Mouse (Mus musculus) intestine, postnatal 0 days (tissue): ENCODE results near the gene Fmo5. TPM values are rescaled to one million over a fixed set of nuclear protein-coding genes. Genes with fewer than 3 reads are reported as not detected.

ENCODE experiments used
- ATAC-seq: fragments of 200-750 bp; cut with Nextera tagmentation; 2 replicates; pipeline ENCODE4 v1.8.0; 2017; ENCODE audit warnings: mild to moderate bottlenecking, moderate TSS enrichment, moderate library complexity
- H3K27ac ChIP-seq: fragments of 300-500 bp; sonication (generic); 2 replicates; pipeline ENCODE4 v1.5.1; 2014; ENCODE audit warnings: mild to moderate bottlenecking, low read depth, low read length, moderate library complexity
- H3K27me3 ChIP-seq: fragments of 300-500 bp; sonication (generic); replicated peaks from 2 replicates; pipeline ENCODE4 v1.6.1; 2014; ENCODE audit warnings: low read length, mixed read lengths; ENCODE audit not compliant: control insufficient read depth, insufficient read depth
- H3K36me3 ChIP-seq: fragments of 300-500 bp; sonication (generic); 2 replicates; pipeline ENCODE4 v1.6.1; 2014; ENCODE audit warnings: mild to moderate bottlenecking, moderate library complexity; ENCODE audit not compliant: control insufficient read depth, insufficient read depth
- H3K4me1 ChIP-seq: fragments of 300-500 bp; sonication (generic); replicated peaks from 2 replicates; pipeline ENCODE4 v1.6.1; 2014; ENCODE audit warnings: antibody characterized with exemption, low read length, mixed read lengths; ENCODE audit not compliant: control insufficient read depth, insufficient read depth
- H3K4me2 ChIP-seq: fragments of 300-500 bp; sonication (generic); replicated peaks from 2 replicates; pipeline ENCODE4 v1.6.1; 2014; ENCODE audit warnings: low read depth, mild to moderate bottlenecking, moderate library complexity
- H3K4me3 ChIP-seq: fragments of 300-500 bp; sonication (generic); 2 replicates; pipeline ENCODE4 v1.5.1; 2014; ENCODE audit warnings: low read depth, low read length
- H3K9ac ChIP-seq: fragments of 300-500 bp; sonication (generic); 2 replicates; pipeline ENCODE4 v1.6.1; 2014; ENCODE audit warnings: mild to moderate bottlenecking, low read depth, low read length
- H3K9me3 ChIP-seq: fragments of 300-500 bp; sonication (generic); 2 replicates; pipeline ENCODE4 v1.6.1; 2016; ENCODE audit warnings: mixed run types; ENCODE audit not compliant: control insufficient read depth
- CTCF ChIP-seq: sonication (generic); IDR thresholded peaks from 2 replicates; pipeline ENCODE4 v1.5.1; 2016; ENCODE audit warnings: low read depth, mild to moderate bottlenecking, control low read depth, antibody characterized with exemption, moderate library complexity
- WGBS: fragments of 180-500 bp; shearing (Covaris S2); extraction: QIAGEN DNeasy Blood & Tissue Kit; methylation state at CpG from one replicate; pipeline ENCODE4 v1.1.7; 2014; 5-methylcytosine and 5-hydroxymethylcytosine counted together
- polyA plus RNA-seq: library from polyadenylated mRNA; unstranded; fragments of >200 nt; fragmentation: Nextera tagmentation; extraction: Ambion mirVana; gene quantifications from 2 replicates; pipeline ENCODE4 v1.2.1, GENCODE M21; 2015

The Fmo5 gene
- polyA plus RNA-seq, 1 experiment from 2014 or later: 94.6 TPM

DNA sequence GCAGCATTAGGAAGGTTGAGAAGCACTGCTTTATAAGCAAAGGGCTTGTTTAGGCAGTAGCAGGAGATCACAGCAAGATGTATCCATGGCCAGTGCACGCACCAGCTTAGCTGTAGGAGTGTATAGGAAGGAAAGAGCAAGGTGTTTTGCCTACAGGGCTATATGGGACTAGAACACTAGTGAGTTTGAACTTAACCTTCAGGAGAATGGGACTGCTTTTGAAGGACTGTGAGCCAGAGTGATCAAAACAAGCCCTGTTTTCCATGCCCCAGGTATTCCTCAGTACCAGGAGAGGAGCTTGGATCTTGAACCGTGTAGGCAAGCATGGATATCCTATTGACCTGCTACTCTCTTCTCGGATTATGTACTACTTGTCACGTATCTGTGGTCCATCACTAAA lies 12.8 kb downstream of the Fmo5 start:
- no peak for ATAC-seq
- Histone ChIP-seq H3K36me3 (peaks cover 38% of the 10 kb centered on the region), H3K9me3 (no peaks in the 10 kb centered on the region), H3K27ac (no peak overlapping the region), H3K27me3 (no peaks in the 10 kb centered on the region), H3K9ac (no peak overlapping the region), H3K4me3 (no peak overlapping the region), H3K4me1 (no peaks in the 10 kb centered on the region), H3K4me2 (no peak overlapping the region)
- TF ChIP-seq CTCF: no peak
- WGBS: 88% methylated on average over 4 of the region's 4 CpGs

DNA sequence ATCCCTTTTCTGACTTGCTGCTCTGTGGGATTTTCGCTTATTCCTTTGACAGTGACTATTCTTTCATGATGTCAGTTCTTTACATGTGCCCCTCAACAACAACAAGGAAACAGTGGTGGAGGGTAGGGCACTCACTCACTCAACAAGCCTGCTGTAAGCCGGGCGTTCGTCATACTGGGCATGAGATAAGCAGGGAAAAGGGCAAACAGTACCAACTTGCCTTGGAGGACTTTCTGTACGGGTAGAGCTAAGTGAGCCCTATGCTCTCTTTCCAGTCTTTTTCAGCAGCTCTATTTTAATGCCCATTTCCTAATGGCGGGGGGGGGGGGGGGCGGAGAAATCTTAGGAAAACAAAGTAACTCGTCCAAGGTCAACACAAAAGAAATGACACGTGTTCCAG lies 13.4 kb downstream of the Fmo5 start:
- 63% methylated on average over 9 of the region's 9 CpGs for WGBS

DNA sequence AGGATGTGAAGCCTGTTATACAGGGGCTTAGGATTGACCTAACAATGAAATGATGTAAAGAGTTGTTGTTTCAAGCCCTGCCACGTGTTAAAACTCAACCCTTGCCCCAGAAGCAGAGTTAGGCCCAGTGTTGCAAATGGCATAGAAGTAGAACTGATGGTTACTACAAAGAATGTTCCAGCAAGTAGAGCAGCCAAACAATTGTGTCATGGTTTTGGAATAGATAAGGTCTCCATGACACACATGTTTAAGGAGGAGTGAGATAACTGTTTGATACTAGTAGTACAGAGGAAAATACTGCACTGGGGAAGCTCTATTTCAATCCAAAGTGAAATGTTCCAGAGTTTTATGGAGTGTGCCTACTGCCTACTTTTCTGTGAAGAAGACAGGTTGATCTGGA lies 19.9 kb downstream of the Fmo5 start:
- H3K9ac ChIP-seq: no peak overlapping the region
- H3K4me2 ChIP-seq: no peak overlapping the region
- ATAC-seq: no peak
- no peak overlapping the region for H3K4me3 ChIP-seq
- no peak overlapping the region for H3K27ac ChIP-seq
- no peaks in the 10 kb centered on the region for H3K9me3 ChIP-seq
- no peaks in the 10 kb centered on the region for H3K4me1 ChIP-seq
- TF ChIP-seq CTCF: no peak
- no peaks in the 10 kb centered on the region for H3K27me3 ChIP-seq
- 44% methylated on average over 1 of the region's 1 CpGs for WGBS
- peaks cover 11% of the 10 kb centered on the region; the same call in 1 of the 2 replicates for H3K36me3 ChIP-seq

More for the DNA sequence above, 13.4 kb downstream of the Fmo5 start:
- H3K27me3 ChIP-seq: no peaks in the 10 kb centered on the region
- no peaks in the 10 kb centered on the region for H3K4me1 ChIP-seq
- ATAC-seq: no peak
- H3K9me3 ChIP-seq: no peaks in the 10 kb centered on the region
- H3K4me3 ChIP-seq: no peak overlapping the region
- H3K9ac ChIP-seq: no peak overlapping the region
- no peak for TF ChIP-seq CTCF
- H3K4me2 ChIP-seq: no peak overlapping the region
- H3K36me3 ChIP-seq: peaks cover 37% of the 10 kb centered on the region
- no peak overlapping the region for H3K27ac ChIP-seq

DNA sequence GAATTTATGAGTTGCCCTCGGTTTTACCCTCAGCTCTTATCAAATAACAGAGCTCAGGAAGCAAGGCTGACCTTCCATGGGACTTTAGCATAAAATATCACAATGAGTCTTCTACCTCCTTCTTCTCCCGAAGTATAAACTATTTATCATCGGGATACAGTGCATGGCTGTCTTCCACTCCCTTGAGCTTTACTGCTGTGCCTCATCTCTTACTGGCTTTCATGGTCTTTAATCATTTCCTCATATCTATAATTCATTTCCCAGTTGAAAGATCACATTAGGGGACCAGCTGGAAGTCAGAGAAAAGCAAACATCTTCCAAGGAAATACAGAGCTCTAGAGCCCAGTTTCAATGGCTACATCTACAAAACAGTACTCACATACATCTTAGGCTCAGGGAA lies 20.4 kb downstream of the Fmo5 start:
- Histone ChIP-seq H3K27ac (no peak overlapping the region), H3K4me3 (no peak overlapping the region), H3K4me1 (no peaks in the 10 kb centered on the region), H3K9me3 (no peaks in the 10 kb centered on the region), H3K27me3 (no peaks in the 10 kb centered on the region), H3K9ac (no peak overlapping the region), H3K36me3 (peaks cover 11% of the 10 kb centered on the region; the same call in 1 of the 2 replicates), H3K4me2 (no peak overlapping the region)
- 66% methylated on average over 3 of the region's 3 CpGs for WGBS
- no peak for ATAC-seq
- TF ChIP-seq CTCF: no peak

DNA sequence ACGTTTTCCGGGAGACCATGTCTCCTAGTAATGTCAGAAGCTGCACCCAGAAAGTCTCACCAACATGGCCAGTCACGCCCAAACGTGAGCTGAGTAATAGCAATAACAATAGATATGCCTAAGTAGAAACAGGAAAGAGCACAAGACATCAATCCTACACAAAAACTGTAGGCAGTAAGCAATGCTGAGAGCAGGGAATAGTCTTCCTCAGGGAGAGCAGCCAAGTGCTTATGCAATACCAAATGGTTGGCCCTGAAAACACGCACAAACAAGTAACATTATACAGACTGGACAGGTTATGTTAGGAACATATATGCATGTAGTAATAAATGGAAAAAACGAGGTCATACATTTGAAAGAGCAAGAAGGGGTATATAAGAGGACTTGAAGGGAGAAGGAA lies 20.9 kb downstream of the Fmo5 start:
- H3K36me3 ChIP-seq: peaks cover 11% of the 10 kb centered on the region; the same call in 1 of the 2 replicates
- no peaks in the 10 kb centered on the region for H3K27me3 ChIP-seq
- H3K4me2 ChIP-seq: no peak overlapping the region
- no peak overlapping the region for H3K27ac ChIP-seq
- no peak overlapping the region for H3K9ac ChIP-seq
- no peaks in the 10 kb centered on the region for H3K4me1 ChIP-seq
- no peak overlapping the region for H3K4me3 ChIP-seq
- ATAC-seq: no peak
- WGBS: 67% methylated on average over 6 of the region's 6 CpGs
- H3K9me3 ChIP-seq: no peaks in the 10 kb centered on the region
- TF ChIP-seq CTCF: no peak

DNA sequence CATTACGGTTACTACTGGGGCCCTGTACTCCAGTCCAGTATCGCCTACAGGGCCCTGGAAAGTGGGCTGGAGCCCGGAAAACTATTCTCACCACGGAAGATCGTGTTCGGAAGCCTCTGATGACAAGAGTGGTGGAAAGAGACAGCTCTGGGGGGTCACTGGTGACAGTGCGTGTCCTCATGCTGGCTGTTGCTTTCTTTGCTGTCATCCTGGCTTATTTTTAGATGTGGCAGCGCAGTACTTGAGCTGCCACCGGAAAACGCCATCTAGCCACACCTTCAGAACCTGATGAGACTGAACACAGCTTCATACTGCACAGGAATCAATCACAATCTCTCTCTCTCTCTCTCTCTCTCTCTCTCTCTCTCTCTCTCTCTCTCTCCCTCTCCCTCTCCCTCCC lies 23.0 kb downstream of the Fmo5 start:
- Histone ChIP-seq H3K4me3 (no peak overlapping the region), H3K27ac (no peak overlapping the region), H3K36me3 (no peaks in the 10 kb centered on the region; the same call in 1 of the 2 replicates), H3K27me3 (no peaks in the 10 kb centered on the region), H3K4me2 (no peak overlapping the region), H3K9me3 (no peaks in the 10 kb centered on the region), H3K4me1 (no peaks in the 10 kb centered on the region), H3K9ac (no peak overlapping the region)
- TF ChIP-seq CTCF: no peak
- 87% methylated on average over 10 of the region's 10 CpGs for WGBS
- no peak for ATAC-seq

DNA sequence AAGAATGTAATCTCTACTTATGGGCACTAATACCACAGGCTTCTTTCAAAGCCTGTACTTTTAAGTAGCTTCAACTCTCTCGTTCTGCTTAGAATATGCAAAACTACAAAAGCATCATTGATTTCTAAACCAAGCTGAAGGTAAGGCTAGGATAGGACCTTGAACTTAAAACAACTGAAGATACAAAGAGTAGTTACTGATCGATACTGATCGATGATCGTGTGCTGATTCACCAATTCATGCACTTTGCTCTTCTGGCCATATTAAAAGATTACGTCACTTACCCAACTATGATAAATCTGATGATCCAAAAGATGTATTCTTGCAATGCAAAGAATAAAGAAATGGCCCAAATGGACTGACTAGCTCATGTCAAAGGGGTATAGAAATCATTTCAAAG lies 25.2 kb downstream of the Fmo5 start:
- 87% methylated on average over 5 of the region's 5 CpGs for WGBS
- Histone ChIP-seq H3K36me3 (no peaks in the 10 kb centered on the region; the same call in 1 of the 2 replicates), H3K9ac (no peak overlapping the region), H3K27ac (no peak overlapping the region), H3K4me1 (no peaks in the 10 kb centered on the region), H3K4me3 (no peak overlapping the region), H3K9me3 (no peaks in the 10 kb centered on the region), H3K4me2 (no peak overlapping the region), H3K27me3 (no peaks in the 10 kb centered on the region)
- TF ChIP-seq CTCF: no peak
- ATAC-seq: no peak
